Mouse (Mus musculus): ENCODE results near the gene Rplp2. TPM values are rescaled to one million over a fixed set of nuclear protein-coding genes. Genes with fewer than 3 reads are reported as not detected.

Rplp2 gene
- polyA plus RNA-seq, 1 experiment from 2014 or later = 1,415 TPM

DNA sequence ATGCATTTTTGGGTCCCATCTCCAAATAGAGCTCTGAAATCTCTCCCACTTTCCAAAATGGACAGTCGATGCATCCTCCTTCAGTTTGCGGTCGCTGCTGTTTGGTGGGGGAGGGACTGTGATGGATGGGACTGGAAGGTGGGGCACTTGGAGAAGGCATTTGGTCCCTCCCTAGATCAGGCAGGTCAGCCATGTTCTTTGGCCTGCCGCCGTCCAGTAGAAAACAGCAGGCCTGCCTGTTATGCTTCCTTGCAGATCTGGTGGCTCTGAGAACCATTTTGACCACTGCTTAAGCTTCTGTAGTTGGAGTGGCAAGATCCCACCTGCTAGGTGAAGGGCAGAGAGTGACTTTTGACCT, 21.0 kb downstream of the Rplp2 start:
- H3K36me3 ChIP-seq (ENCODE audit: insufficient read depth) = peaks cover 39% of the 10 kb centered on the region
- peaks cover 27% of the 10 kb centered on the region for H3K4me1 ChIP-seq (ENCODE audit: insufficient read depth)
- H3K27me3 ChIP-seq (ENCODE audit: insufficient read depth, low read length) = peaks cover 33% of the 10 kb centered on the region
- TF ChIP-seq CTCF (IDR thresholded peaks at IDR 0.05; ENCODE audit: low read depth) = no peak
- peak; percentile 5; the same call in 1 of the 2 replicates for ATAC-seq (ENCODE audit: insufficient read depth)
- 5% methylated on average over 5 of the region's 5 CpGs for WGBS
- peak overlapping the region; percentile 84 for H3K9ac ChIP-seq
- peak overlapping the region; percentile 93 for H3K27ac ChIP-seq (ENCODE audit: low read depth)
- peak overlapping the region; percentile 76 for H3K4me3 ChIP-seq (ENCODE audit: low read depth, low read length)
- peak overlapping the region; percentile 95 for H3K4me2 ChIP-seq
- DNase-seq = no peak
- H3K9me3 ChIP-seq (ENCODE audit: low read depth, low read length) = no peaks in the 10 kb centered on the region

DNA sequence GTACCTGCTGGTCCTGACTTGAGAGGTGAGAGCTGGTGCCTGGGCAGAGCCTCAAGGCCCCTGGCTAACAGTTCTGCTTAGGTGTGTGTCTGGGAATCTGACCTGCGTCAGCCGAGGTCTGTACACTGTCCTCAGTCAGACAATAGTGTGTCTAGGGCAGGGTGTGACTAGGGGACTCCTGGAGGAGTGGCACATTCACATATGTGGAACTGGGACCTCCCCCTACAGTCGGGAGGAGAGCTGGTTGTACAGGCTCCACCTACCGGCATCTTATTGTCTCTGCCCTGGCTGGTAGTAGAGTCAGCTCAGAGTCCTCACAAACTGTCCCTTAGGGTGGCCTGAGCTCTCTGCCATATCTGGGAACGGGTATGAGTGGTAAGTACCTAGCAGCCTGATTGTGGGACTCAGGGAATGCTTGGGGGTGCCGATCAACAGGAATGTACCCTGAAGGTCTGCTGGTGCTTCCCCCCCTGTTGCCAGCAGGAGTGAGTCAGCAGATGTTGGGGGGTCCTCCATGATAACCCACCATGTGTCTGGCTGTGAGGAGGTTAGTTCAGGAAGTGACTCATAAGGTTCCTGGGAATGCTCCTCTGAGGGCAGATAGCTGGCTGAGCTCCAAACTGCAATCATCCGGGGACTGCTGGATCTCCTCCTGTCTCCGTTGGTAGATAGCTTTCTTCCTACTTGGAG, 21.5 kb downstream of the Rplp2 start:
- Histone ChIP-seq H3K4me3 (ENCODE audit: low read depth, low read length) (peak overlapping the region; percentile 76), H3K9me3 (ENCODE audit: low read depth, low read length) (no peaks in the 10 kb centered on the region), H3K27me3 (ENCODE audit: insufficient read depth, low read length) (peaks cover 28% of the 10 kb centered on the region), H3K9ac (peak overlapping the region; percentile 84), H3K4me1 (ENCODE audit: insufficient read depth) (peaks cover 29% of the 10 kb centered on the region), H3K4me2 (peak overlapping the region; percentile 95), H3K36me3 (ENCODE audit: insufficient read depth) (peaks cover 39% of the 10 kb centered on the region), H3K27ac (ENCODE audit: low read depth) (peak overlapping the region; percentile 93)
- ATAC-seq (ENCODE audit: insufficient read depth) = peak; percentile 77
- 5% methylated on average over 8 of the region's 8 CpGs for WGBS
- TF ChIP-seq CTCF (IDR thresholded peaks at IDR 0.05; ENCODE audit: low read depth) = peak; percentile 60
- DNase-seq = peak; percentile 87

DNA sequence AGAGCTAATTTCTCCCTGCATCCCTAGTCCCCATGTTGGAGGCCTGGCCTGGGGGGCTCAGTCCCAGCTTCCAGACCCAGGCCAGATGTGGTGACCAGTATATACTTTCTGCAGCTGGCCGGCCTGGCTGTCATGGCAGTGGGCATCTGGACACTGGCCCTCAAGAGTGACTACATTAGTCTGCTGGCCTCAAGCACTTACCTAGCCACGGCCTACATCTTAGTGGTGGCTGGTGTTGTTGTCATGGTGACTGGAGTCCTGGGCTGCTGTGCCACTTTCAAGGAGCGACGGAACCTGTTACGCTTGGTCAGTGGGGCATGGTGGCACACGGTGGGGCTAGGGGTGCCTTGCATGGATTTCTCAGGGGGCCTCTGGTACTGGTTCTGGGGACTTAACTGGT, 22.2 kb downstream of the Rplp2 start:
- peak overlapping the region; percentile 95 for H3K4me2 ChIP-seq
- 69% methylated on average over 6 of the region's 6 CpGs for WGBS
- H3K9me3 ChIP-seq (ENCODE audit: low read depth, low read length) = no peaks in the 10 kb centered on the region
- peaks cover 21% of the 10 kb centered on the region for H3K27me3 ChIP-seq (ENCODE audit: insufficient read depth, low read length)
- DNase-seq = no peak
- ATAC-seq (ENCODE audit: insufficient read depth) = no peak
- peak overlapping the region; percentile 93 for H3K27ac ChIP-seq (ENCODE audit: low read depth)
- no peak for TF ChIP-seq CTCF (IDR thresholded peaks at IDR 0.05; ENCODE audit: low read depth)
- H3K36me3 ChIP-seq (ENCODE audit: insufficient read depth) = peaks cover 39% of the 10 kb centered on the region
- H3K4me3 ChIP-seq (ENCODE audit: low read depth, low read length) = peak overlapping the region; percentile 76
- H3K4me1 ChIP-seq (ENCODE audit: insufficient read depth) = peaks cover 35% of the 10 kb centered on the region
- H3K9ac ChIP-seq = peak overlapping the region; percentile 84

- peak overlapping the region; percentile 95; the same call in 1 of the 2 replicates for H3K4me2 ChIP-seq
- no peak overlapping the region for H3K27ac ChIP-seq (ENCODE audit: low read depth)
- no peak overlapping the region for H3K9ac ChIP-seq
- no peaks in the 10 kb centered on the region for H3K9me3 ChIP-seq (ENCODE audit: low read depth, low read length)
- peaks cover 39% of the 10 kb centered on the region for H3K36me3 ChIP-seq (ENCODE audit: insufficient read depth)
- no peak for TF ChIP-seq CTCF (IDR thresholded peaks at IDR 0.05; ENCODE audit: low read depth)
- DNase-seq = no peak
- no peak for ATAC-seq (ENCODE audit: insufficient read depth)
- H3K4me1 ChIP-seq (ENCODE audit: insufficient read depth) = peaks cover 30% of the 10 kb centered on the region
- 87% methylated on average over 18 of the region's 18 CpGs for WGBS
- peak overlapping the region; percentile 2; the same call in 1 of the 2 replicates for H3K4me3 ChIP-seq (ENCODE audit: low read depth, low read length)
- peaks cover 14% of the 10 kb centered on the region; the same call in 1 of the 2 replicates for H3K27me3 ChIP-seq (ENCODE audit: insufficient read depth, low read length)
Measured at GRCm38 (mm10) chr7:141469901-141470636, 22.9 kb downstream of the Rplp2 start.

DNA sequence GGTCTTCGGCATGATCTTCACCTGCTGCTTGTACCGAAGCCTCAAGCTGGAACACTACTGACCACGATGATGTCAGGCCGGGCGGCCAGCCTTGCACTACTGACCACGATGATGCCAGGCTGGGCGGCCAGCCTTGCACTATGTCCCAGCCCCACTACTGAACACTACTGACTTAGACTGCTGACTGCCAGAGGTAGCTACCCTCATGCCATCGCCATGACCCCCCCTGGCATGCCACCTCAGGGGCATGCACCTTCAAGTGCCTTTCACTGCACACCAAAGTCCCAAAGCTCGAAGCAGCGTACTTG, 23.4 kb downstream of the Rplp2 start:
- no peak for TF ChIP-seq CTCF (IDR thresholded peaks at IDR 0.05; ENCODE audit: low read depth)
- peaks cover 39% of the 10 kb centered on the region for H3K36me3 ChIP-seq (ENCODE audit: insufficient read depth)
- DNase-seq (no peak), ATAC-seq (ENCODE audit: insufficient read depth) (no peak)
- no peaks in the 10 kb centered on the region for H3K9me3 ChIP-seq (ENCODE audit: low read depth, low read length)
- WGBS = 88% methylated on average over 10 of the region's 10 CpGs
- peaks cover 30% of the 10 kb centered on the region for H3K4me1 ChIP-seq (ENCODE audit: insufficient read depth)
- no peak overlapping the region for H3K27ac ChIP-seq (ENCODE audit: low read depth)
- peaks cover 9% of the 10 kb centered on the region; the same call in 1 of the 2 replicates for H3K27me3 ChIP-seq (ENCODE audit: insufficient read depth, low read length)
- H3K4me2 ChIP-seq = no peak overlapping the region
- no peak overlapping the region for H3K4me3 ChIP-seq (ENCODE audit: low read depth, low read length)
- H3K9ac ChIP-seq = no peak overlapping the region

DNA sequence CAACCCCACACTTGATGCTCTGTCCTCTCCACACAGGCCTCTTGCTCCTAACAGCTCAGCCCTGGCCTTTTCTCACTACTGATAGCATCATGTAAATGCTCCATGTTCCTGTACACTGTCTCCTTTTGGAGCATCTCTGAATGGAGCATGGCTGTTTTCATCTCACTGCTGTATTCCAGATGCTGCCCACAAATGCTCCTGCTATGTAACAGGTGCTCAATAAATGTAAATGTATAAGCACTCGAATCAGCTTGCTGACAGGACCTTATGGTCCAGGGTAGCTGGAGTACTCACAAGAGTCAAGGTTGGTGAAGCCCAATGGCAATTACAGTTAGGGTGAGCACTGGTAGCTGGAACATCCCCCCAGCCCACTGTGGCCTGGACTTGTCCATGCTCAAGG, 24.1 kb downstream of the Rplp2 start:
- Histone ChIP-seq H3K4me2 (no peak overlapping the region), H3K4me3 (ENCODE audit: low read depth, low read length) (no peak overlapping the region), H3K9me3 (ENCODE audit: low read depth, low read length) (no peaks in the 10 kb centered on the region), H3K9ac (no peak overlapping the region), H3K27ac (ENCODE audit: low read depth) (no peak overlapping the region), H3K36me3 (ENCODE audit: insufficient read depth) (peaks cover 39% of the 10 kb centered on the region), H3K27me3 (ENCODE audit: insufficient read depth, low read length) (0 out of 2 replicates have a peak, but pooled peaks cover 4% of the 10 kb centered on the region), H3K4me1 (ENCODE audit: insufficient read depth) (peaks cover 30% of the 10 kb centered on the region)
- no peak for ATAC-seq (ENCODE audit: insufficient read depth)
- TF ChIP-seq CTCF (IDR thresholded peaks at IDR 0.05; ENCODE audit: low read depth) = no peak
- no peak for DNase-seq
- 85% methylated on average over 1 of the region's 1 CpGs for WGBS

DNA sequence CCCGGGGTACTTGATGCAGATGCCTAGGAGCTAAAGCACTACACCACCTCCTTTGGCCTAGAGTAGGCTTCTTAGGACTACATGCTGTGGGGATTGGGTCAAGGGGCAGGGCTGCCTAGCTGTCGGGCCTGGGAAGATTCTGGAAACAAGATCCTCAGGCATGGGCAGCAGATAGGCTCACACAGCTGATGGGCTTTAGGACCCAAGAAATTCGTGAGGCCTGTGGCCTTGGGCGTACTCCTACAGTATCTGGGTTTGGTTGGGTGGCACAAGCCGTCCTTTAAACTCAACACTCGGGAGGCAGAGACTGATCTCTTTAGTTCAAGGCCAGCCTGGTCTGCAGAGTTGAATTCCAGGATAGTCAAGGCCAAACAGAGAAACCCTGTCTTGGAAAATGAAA, 25.1 kb downstream of the Rplp2 start:
- DNase-seq (no peak), ATAC-seq (ENCODE audit: insufficient read depth) (no peak)
- H3K4me1 ChIP-seq (ENCODE audit: insufficient read depth) = peaks cover 28% of the 10 kb centered on the region

More for the DNA sequence above, 25.1 kb downstream of the Rplp2 start:
- WGBS = 73% methylated on average over 6 of the region's 6 CpGs
- Histone ChIP-seq H3K4me2 (no peak overlapping the region), H3K36me3 (ENCODE audit: insufficient read depth) (peaks cover 39% of the 10 kb centered on the region), H3K27me3 (ENCODE audit: insufficient read depth, low read length) (no peaks in the 10 kb centered on the region), H3K4me3 (ENCODE audit: low read depth, low read length) (no peak overlapping the region), H3K9me3 (ENCODE audit: low read depth, low read length) (no peaks in the 10 kb centered on the region), H3K27ac (ENCODE audit: low read depth) (no peak overlapping the region), H3K9ac (no peak overlapping the region)
- TF ChIP-seq CTCF (IDR thresholded peaks at IDR 0.05; ENCODE audit: low read depth) = no peak
